Mouse (Mus musculus): Measurements from ENCODE around the gene Fam107b. TPM values are rescaled to one million over a fixed set of nuclear protein-coding genes. Genes with fewer than 3 reads are reported as not detected.

The Fam107b gene
- polyA plus RNA-seq, 1 experiment from 2014 or later, result 41.2 TPM

- Histone ChIP-seq H3K27me3 (ENCODE audit: insufficient read depth, low read length) (no peaks in the 10 kb centered on the region), H3K36me3 (ENCODE audit: insufficient read depth) (no peaks in the 10 kb centered on the region), H3K9me3 (ENCODE audit: low read depth, low read length) (no peaks in the 10 kb centered on the region), H3K27ac (ENCODE audit: low read depth) (no peak overlapping the region), H3K4me1 (ENCODE audit: insufficient read depth) (peaks cover 7% of the 10 kb centered on the region; the same call in 1 of the 2 replicates), H3K9ac (no peak overlapping the region), H3K4me3 (ENCODE audit: low read depth, low read length) (no peak overlapping the region), H3K4me2 (no peak overlapping the region)
- no peak for TF ChIP-seq CTCF (IDR thresholded peaks at IDR 0.05; ENCODE audit: low read depth)
- WGBS, result 82% methylated on average over 6 of the region's 6 CpGs
- DNase-seq, result peak; percentile 30
- ATAC-seq (ENCODE audit: insufficient read depth), result no peak
Measured at GRCm38 (mm10) chr2:3742519-3742918, 172.2 kb downstream of the Fam107b start.

DNA sequence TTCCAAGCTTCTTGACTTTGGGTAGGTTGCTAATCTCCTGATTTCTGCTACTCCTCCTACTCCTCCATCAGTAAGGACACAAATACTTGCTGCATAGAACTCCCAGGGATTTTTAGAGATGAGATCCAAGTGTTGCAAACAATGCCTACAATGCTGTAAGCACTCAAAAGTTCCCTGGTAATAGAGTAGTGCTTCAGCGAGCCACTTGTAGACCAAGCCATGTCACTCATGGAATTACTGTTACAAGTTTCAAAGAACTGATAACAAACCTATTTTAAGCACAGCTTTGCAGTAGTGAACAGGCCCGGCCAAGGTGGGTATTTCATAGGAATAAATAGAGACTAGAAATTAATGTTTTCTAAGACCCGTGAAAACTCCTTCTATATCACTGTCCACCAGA lies 174.8 kb downstream of the Fam107b start:
- Histone ChIP-seq H3K27me3 (ENCODE audit: insufficient read depth, low read length) (no peaks in the 10 kb centered on the region), H3K9me3 (ENCODE audit: low read depth, low read length) (no peaks in the 10 kb centered on the region), H3K9ac (no peak overlapping the region), H3K27ac (ENCODE audit: low read depth) (no peak overlapping the region), H3K4me1 (ENCODE audit: insufficient read depth) (no peaks in the 10 kb centered on the region), H3K4me3 (ENCODE audit: low read depth, low read length) (no peak overlapping the region), H3K4me2 (no peak overlapping the region), H3K36me3 (ENCODE audit: insufficient read depth) (no peaks in the 10 kb centered on the region)
- DNase-seq (no peak), ATAC-seq (ENCODE audit: insufficient read depth) (no peak)
- 57% methylated on average over 3 of the region's 3 CpGs for WGBS
- TF ChIP-seq CTCF (IDR thresholded peaks at IDR 0.05; ENCODE audit: low read depth), result no peak

DNA sequence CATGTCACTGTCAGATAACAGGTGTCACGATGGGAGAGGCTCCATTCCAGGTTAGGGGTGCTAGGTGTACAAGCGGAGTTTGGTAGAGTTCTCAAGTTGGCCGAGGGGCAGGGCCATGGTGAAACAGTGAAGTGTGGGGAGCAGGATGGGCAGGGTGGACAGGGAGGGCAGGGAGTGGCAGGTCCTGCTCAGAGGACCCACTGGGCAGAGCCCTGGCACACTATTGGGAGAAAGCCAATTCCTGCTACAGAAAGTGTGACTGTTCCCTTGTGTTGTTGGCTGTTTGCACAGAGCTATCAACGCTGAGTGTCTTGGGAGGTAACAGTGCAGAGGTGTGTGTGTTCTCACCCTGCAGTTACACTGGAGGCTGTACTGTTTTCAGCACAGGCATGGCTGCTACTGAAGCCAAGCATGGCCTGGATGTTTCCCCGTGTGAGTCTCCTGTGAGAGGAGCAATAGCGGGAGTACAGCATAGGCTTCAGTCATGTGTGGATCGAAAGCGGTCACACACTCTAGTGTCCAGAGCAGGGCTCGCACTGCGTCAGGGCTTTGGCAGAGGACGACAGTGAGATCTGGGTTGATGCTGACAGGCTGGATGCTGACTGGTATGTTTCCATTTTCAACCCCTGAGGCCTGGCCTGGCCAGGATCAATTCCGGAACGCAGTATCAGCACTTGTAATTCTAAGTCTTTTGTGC lies 175.8 kb downstream of the Fam107b start:
- ATAC-seq (ENCODE audit: insufficient read depth) (no peak), DNase-seq (no peak)
- WGBS, result 74% methylated on average over 13 of the region's 13 CpGs
- Histone ChIP-seq H3K4me1 (ENCODE audit: insufficient read depth) (no peaks in the 10 kb centered on the region), H3K4me3 (ENCODE audit: low read depth, low read length) (no peak overlapping the region), H3K27ac (ENCODE audit: low read depth) (no peak overlapping the region), H3K4me2 (no peak overlapping the region), H3K27me3 (ENCODE audit: insufficient read depth, low read length) (no peaks in the 10 kb centered on the region), H3K36me3 (ENCODE audit: insufficient read depth) (no peaks in the 10 kb centered on the region), H3K9ac (no peak overlapping the region), H3K9me3 (ENCODE audit: low read depth, low read length) (no peaks in the 10 kb centered on the region)
- TF ChIP-seq CTCF (IDR thresholded peaks at IDR 0.05; ENCODE audit: low read depth), result no peak

- H3K9me3 ChIP-seq (ENCODE audit: low read depth, low read length), result no peaks in the 10 kb centered on the region
- no peak overlapping the region for H3K4me2 ChIP-seq
Measured at GRCm38 (mm10) chr2:3748714-3749503, 178.6 kb downstream of the Fam107b start.

DNA sequence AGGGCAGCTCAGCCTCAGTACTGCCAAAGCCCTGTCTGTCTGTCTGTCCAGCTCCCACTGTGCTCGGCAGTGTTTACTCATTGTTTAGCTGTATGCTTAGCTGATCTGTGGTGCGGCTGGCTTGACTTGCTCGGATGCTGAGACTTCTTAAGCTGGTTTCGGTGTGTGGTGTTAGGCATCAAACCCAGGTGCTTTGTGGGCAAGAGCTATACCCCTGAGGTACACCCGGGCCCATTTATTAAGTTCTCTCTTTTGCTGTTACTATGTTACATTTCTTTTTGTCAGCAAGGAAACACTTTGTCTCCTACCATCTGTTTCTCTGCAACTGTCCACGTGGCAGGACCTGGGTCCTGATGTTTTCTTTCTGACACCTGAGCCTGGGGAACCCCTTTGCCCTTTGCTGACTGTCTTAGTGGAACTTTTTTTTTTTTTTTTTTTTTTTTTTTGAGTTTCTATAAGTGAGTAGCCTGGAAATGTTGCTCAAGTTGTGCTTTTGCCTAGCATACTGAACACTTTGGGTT lies 179.3 kb downstream of the Fam107b start:
- Histone ChIP-seq H3K36me3 (ENCODE audit: insufficient read depth) (no peaks in the 10 kb centered on the region), H3K9me3 (ENCODE audit: low read depth, low read length) (no peaks in the 10 kb centered on the region), H3K4me2 (no peak overlapping the region), H3K4me3 (ENCODE audit: low read depth, low read length) (no peak overlapping the region), H3K27ac (ENCODE audit: low read depth) (no peak overlapping the region), H3K4me1 (ENCODE audit: insufficient read depth) (peaks cover 10% of the 10 kb centered on the region; the same call in 1 of the 2 replicates), H3K27me3 (ENCODE audit: insufficient read depth, low read length) (no peaks in the 10 kb centered on the region), H3K9ac (no peak overlapping the region)
- ATAC-seq (ENCODE audit: insufficient read depth) (no peak), DNase-seq (no peak)
- WGBS, result 57% methylated on average over 6 of the region's 6 CpGs
- TF ChIP-seq CTCF (IDR thresholded peaks at IDR 0.05; ENCODE audit: low read depth), result no peak

More at GRCm38 (mm10) chr2:3748714-3749503, 178.6 kb downstream of the Fam107b start:
- Histone ChIP-seq H3K27ac (ENCODE audit: low read depth) (no peak overlapping the region), H3K4me3 (ENCODE audit: low read depth, low read length) (no peak overlapping the region), H3K9ac (no peak overlapping the region), H3K36me3 (ENCODE audit: insufficient read depth) (no peaks in the 10 kb centered on the region), H3K27me3 (ENCODE audit: insufficient read depth, low read length) (no peaks in the 10 kb centered on the region), H3K4me1 (ENCODE audit: insufficient read depth) (peaks cover 6% of the 10 kb centered on the region; the same call in 1 of the 2 replicates)
- ATAC-seq (ENCODE audit: insufficient read depth), result peak; percentile 56; the same call in 1 of the 2 replicates
- TF ChIP-seq CTCF (IDR thresholded peaks at IDR 0.05; ENCODE audit: low read depth), result no peak
- DNase-seq, result no peak
- 54% methylated on average over 12 of the region's 12 CpGs for WGBS

GRCm38 (mm10) chr2:3750126-3750525 lies 179.8 kb downstream of the Fam107b start:
- peaks cover 10% of the 10 kb centered on the region; the same call in 1 of the 2 replicates for H3K4me1 ChIP-seq (ENCODE audit: insufficient read depth)
- whole genome bisulfite sequencing, result 56% methylated on average over 9 of the region's 9 CpGs
- H3K9ac ChIP-seq, result no peak overlapping the region
- H3K27me3 ChIP-seq (ENCODE audit: insufficient read depth, low read length), result no peaks in the 10 kb centered on the region
- no peak for ATAC-seq (ENCODE audit: insufficient read depth)
- H3K36me3 ChIP-seq (ENCODE audit: insufficient read depth), result no peaks in the 10 kb centered on the region
- TF ChIP-seq CTCF (IDR thresholded peaks at IDR 0.05; ENCODE audit: low read depth), result no peak
- H3K9me3 ChIP-seq (ENCODE audit: low read depth, low read length), result no peaks in the 10 kb centered on the region
- no peak for DNase-seq
- H3K27ac ChIP-seq (ENCODE audit: low read depth), result no peak overlapping the region
- no peak overlapping the region for H3K4me2 ChIP-seq
- no peak overlapping the region for H3K4me3 ChIP-seq (ENCODE audit: low read depth, low read length)

DNA sequence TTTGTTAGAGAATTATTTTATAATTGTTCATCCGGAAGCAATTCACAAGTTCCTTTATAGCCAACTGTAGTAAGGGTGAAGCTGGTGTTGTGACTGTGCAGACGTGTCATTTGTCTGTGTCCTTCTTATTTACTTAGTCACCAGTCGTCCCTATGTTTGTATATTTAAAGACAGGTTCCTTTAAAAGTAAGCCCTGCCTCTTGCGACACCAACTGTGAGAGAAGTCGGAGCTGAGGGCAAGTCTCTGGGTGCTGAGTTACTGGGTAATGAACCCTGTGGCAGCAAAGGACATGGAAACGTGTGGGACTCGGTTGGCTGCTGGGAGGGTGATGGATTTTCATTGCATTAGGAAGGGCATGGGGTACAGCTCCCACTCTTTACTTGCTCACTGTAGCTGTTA lies 182.1 kb downstream of the Fam107b start:
- H3K4me1 ChIP-seq (ENCODE audit: insufficient read depth), result peaks cover 10% of the 10 kb centered on the region; the same call in 1 of the 2 replicates
- WGBS, result 28% methylated on average over 7 of the region's 7 CpGs
- H3K9me3 ChIP-seq (ENCODE audit: low read depth, low read length), result no peaks in the 10 kb centered on the region
- H3K27me3 ChIP-seq (ENCODE audit: insufficient read depth, low read length), result no peaks in the 10 kb centered on the region
- no peak overlapping the region for H3K4me2 ChIP-seq
- H3K27ac ChIP-seq (ENCODE audit: low read depth), result no peak overlapping the region
- no peak for TF ChIP-seq CTCF (IDR thresholded peaks at IDR 0.05; ENCODE audit: low read depth)
- ATAC-seq (ENCODE audit: insufficient read depth) (no peak), DNase-seq (no peak)
- H3K36me3 ChIP-seq (ENCODE audit: insufficient read depth), result no peaks in the 10 kb centered on the region
- no peak overlapping the region for H3K9ac ChIP-seq
- H3K4me3 ChIP-seq (ENCODE audit: low read depth, low read length), result no peak overlapping the region

Data from lung, embryonic 14.5 days (tissue).